Mouse (Mus musculus) limb, embryonic 14.5 days (tissue): ENCODE measurements at regions not wholly inside any gene's neighbourhood (a gene's known extent, or its start where the extent isn't known, plus 50 kb on each side); places are given as distances from the start of the nearest gene placed in this dataset.

Source experiments
- ATAC-seq: fragments of 200-750 bp; cut with Nextera tagmentation; 2 replicates; pipeline ENCODE4 v1.8.0; 2017; ENCODE audit warnings: low read depth, moderate number of reproducible peaks, moderate TSS enrichment; ENCODE audit not compliant: low FRiP score
- DNase-seq: peaks from one replicate; pipeline ENCODE4 v3.0.0-alpha.2; 2015; ENCODE audit warnings: low spot score
- H3K27ac ChIP-seq: fragments of 300-500 bp; sonication (generic); replicated peaks from 2 replicates; pipeline ENCODE4 v1.5.1; 2014; ENCODE audit warnings: low read depth, mild to moderate bottlenecking, low read length, moderate library complexity, mixed read lengths
- H3K27me3 ChIP-seq: fragments of 300-500 bp; sonication (generic); 2 replicates; pipeline ENCODE4 v1.6.1; 2014; ENCODE audit warnings: low read length, mixed read lengths; ENCODE audit not compliant: control insufficient read depth, insufficient read depth
- H3K36me3 ChIP-seq: fragments of 300-500 bp; sonication (generic); 2 replicates; pipeline ENCODE4 v1.6.1; 2014; ENCODE audit warnings: mild to moderate bottlenecking, low read length, moderate library complexity, mixed read lengths; ENCODE audit not compliant: control insufficient read depth, insufficient read depth
- H3K4me1 ChIP-seq: fragments of 300-500 bp; sonication (generic); 2 replicates; pipeline ENCODE4 v1.6.1; 2014; ENCODE audit warnings: antibody characterized with exemption, low read length, mixed read lengths; ENCODE audit not compliant: control insufficient read depth, insufficient read depth
- H3K4me2 ChIP-seq: fragments of 300-500 bp; sonication (generic); replicated peaks from 2 replicates; pipeline ENCODE4 v1.6.1; 2014; ENCODE audit warnings: low read depth, mild to moderate bottlenecking, low read length, moderate library complexity; ENCODE audit not compliant: severe bottlenecking
- H3K4me3 ChIP-seq: fragments of 300-500 bp; sonication (generic); replicated peaks from 2 replicates; pipeline ENCODE4 v1.5.1; 2014; ENCODE audit warnings: low read length
- H3K9ac ChIP-seq: fragments of 300-500 bp; sonication (generic); 2 replicates; pipeline ENCODE4 v1.6.1; 2014; ENCODE audit warnings: mild to moderate bottlenecking, low read depth, low read length, moderate library complexity; ENCODE audit not compliant: severe bottlenecking
- H3K9me3 ChIP-seq: fragments of 300-500 bp; sonication (generic); 2 replicates; pipeline ENCODE4 v1.6.1; 2016; ENCODE audit warnings: low read length; ENCODE audit not compliant: control insufficient read depth
- POLR2A ChIP-seq: fragments of 200-500 bp; IDR thresholded peaks from 2 replicates; pipeline ENCODE4 v1.8.0; 2012; ENCODE audit warnings: inconsistent platforms, mild to moderate bottlenecking, moderate library complexity, borderline replicate concordance; ENCODE audit not compliant: insufficient read depth, insufficient read length; ENCODE audit errors: extremely low read depth
- WGBS: fragments of 180-500 bp; shearing (Covaris S2); extraction: QIAGEN DNeasy Blood & Tissue Kit; methylation state at CpG from one replicate; pipeline ENCODE4 v1.1.7; 2014; 5-methylcytosine and 5-hydroxymethylcytosine counted together

- Histone ChIP-seq H3K27me3 (no peaks in the 10 kb centered on the region), H3K9ac (no peak overlapping the region), H3K4me1 (no peaks in the 10 kb centered on the region), H3K36me3 (no peaks in the 10 kb centered on the region), H3K4me2 (no peak overlapping the region), H3K4me3 (no peak overlapping the region), H3K27ac (no peak overlapping the region), H3K9me3 (no peaks in the 10 kb centered on the region)
- ATAC-seq (no peak), DNase-seq (no peak)
- TF ChIP-seq POLR2A = no peak
Measured at GRCm38 (mm10) chr11:10153836-10154235, 960.2 kb upstream of the Vwc2 start.

DNA sequence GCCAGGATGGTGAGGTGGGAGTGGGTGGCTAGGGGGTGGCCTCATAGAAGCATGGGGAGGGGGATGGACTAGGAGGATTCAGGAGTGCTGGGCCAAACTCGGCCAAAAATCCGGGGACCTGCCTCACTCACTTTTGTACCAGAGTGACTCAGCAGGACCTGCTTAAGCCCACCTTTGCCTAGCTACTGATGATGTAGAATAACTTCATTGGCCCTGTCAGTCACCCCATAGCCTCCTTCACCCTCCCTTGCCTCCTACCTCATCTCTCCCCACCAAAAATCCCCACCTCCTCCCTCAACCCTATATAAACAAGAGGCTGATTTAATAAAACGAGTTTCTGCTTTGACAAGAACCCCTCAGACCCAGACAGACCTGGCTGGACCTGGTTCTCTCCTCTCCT is 920.3 kb upstream of the Vwc2 start:
- H3K9me3 ChIP-seq = no peaks in the 10 kb centered on the region
- no peak for TF ChIP-seq POLR2A
- H3K4me3 ChIP-seq = no peak overlapping the region
- DNase-seq (no peak), ATAC-seq (no peak)
- H3K9ac ChIP-seq = no peak overlapping the region
- no peaks in the 10 kb centered on the region for H3K27me3 ChIP-seq
- WGBS = 70% methylated on average over 3 of the region's 3 CpGs
- H3K4me2 ChIP-seq = no peak overlapping the region
- no peaks in the 10 kb centered on the region for H3K36me3 ChIP-seq
- no peak overlapping the region for H3K27ac ChIP-seq
- no peaks in the 10 kb centered on the region for H3K4me1 ChIP-seq

- Histone ChIP-seq H3K36me3 (no peaks in the 10 kb centered on the region), H3K4me1 (no peaks in the 10 kb centered on the region), H3K9me3 (no peaks in the 10 kb centered on the region), H3K9ac (no peak overlapping the region), H3K27ac (no peak overlapping the region), H3K27me3 (no peaks in the 10 kb centered on the region), H3K4me3 (no peak overlapping the region), H3K4me2 (no peak overlapping the region)
- DNase-seq = no peak
- ATAC-seq = no peak
- TF ChIP-seq POLR2A = no peak
- WGBS = 72% methylated on average over 2 of the region's 2 CpGs
Measured at GRCm38 (mm10) chr11:10194774-10195173, 919.2 kb upstream of the Vwc2 start.

- TF ChIP-seq POLR2A = no peak
- H3K27me3 ChIP-seq = no peaks in the 10 kb centered on the region
- ATAC-seq (no peak), DNase-seq (no peak)
- H3K27ac ChIP-seq = no peak overlapping the region
- H3K4me2 ChIP-seq = no peak overlapping the region
- H3K4me1 ChIP-seq = no peaks in the 10 kb centered on the region
- H3K9ac ChIP-seq = no peak overlapping the region
- H3K36me3 ChIP-seq = no peaks in the 10 kb centered on the region
- H3K4me3 ChIP-seq = no peak overlapping the region
- WGBS = 80% methylated on average over 7 of the region's 7 CpGs
- H3K9me3 ChIP-seq = no peaks in the 10 kb centered on the region
Measured at GRCm38 (mm10) chr11:10201021-10201420, 913.0 kb upstream of the Vwc2 start.

DNA sequence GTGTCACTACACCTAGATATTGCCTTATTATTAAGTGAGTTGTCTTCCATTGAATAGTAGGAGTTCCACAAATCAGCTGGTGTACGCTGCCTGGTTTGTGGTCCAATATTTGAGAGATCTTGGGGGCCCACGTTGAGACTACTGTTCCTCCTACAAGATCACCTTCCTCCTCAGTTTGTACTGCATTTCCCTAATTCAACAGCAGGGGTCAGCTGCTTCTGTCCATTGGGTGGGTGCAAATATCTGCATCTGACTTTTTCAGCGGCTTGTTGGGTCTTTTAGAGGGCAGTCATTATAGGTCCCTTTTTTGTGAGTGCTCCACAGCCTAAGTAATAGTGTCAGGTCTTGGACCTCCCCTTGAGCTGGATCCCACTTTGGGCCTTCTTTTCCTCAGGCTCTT is 908.8 kb upstream of the Vwc2 start:
- DNase-seq = no peak
- H3K27ac ChIP-seq = no peak overlapping the region

More for the DNA sequence above, 908.8 kb upstream of the Vwc2 start:
- no peak overlapping the region for H3K4me3 ChIP-seq
- no peak for ATAC-seq
- TF ChIP-seq POLR2A = no peak
- no peaks in the 10 kb centered on the region for H3K27me3 ChIP-seq
- 65% methylated on average over 3 of the region's 3 CpGs for WGBS
- no peaks in the 10 kb centered on the region for H3K36me3 ChIP-seq
- H3K9ac ChIP-seq = no peak overlapping the region
- H3K4me2 ChIP-seq = no peak overlapping the region
- H3K9me3 ChIP-seq = no peaks in the 10 kb centered on the region; the same call in 1 of the 2 replicates
- H3K4me1 ChIP-seq = no peaks in the 10 kb centered on the region
